ENCODE assay signal across 8 mouse cellular contexts in the genomic region with DNA sequence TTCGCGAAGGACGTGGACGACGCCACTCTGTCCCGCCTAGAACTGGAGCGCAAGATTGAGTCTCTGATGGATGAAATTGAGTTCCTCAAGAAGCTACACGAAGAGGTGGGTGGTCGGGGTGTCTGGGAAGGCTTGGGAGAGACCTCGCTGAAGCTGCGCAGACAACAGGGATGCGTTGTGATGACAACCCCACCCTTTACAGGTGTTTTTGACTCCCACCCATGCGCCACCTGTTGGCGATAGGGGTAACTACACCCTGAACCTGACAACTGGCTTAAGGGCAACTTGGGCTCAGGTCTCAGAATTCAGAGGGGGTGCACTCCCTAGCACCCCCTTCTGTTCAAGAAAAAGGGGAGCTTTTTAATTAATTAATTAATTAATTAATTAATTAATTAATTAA. TPM values are rescaled to one million over a fixed set of nuclear protein-coding genes. Genes with fewer than 3 reads are reported as not detected.
DNase-seq lines count a peak whose midpoint lies in the region; ATAC-seq lines count a peak whose summit lies in the region.

No protein-coding gene starts in this region.

- DNase-seq in kidney, adult 18-20 months: peak; percentile 46
- no peak for DNase-seq in kidney, postnatal 14 days
- DNase-seq in T-cell, adult 2 months (ENCODE audit: low spot score): peak; percentile 41
- DNase-seq in liver, embryonic 13.5 days: no peak
- no peak for DNase-seq in urinary bladder, postnatal 36 days (ENCODE audit: low spot score in 2 of 2)
- no peak for DNase-seq in layer of hippocampus, postnatal 36 days

- ATAC-seq in heart, embryonic 12.5 days (ENCODE audit: insufficient number of reproducible peaks, low FRiP score): no peak
- peak; percentile 18; the same call in 1 of the 2 replicates for ATAC-seq in liver, embryonic 13.5 days (ENCODE audit: low read depth)
- ATAC-seq in neutrophil, adult 5-6 weeks (ENCODE audit: extremely low read depth, insufficient number of reproducible peaks, low FRiP score, poor library complexity, severe bottlenecking): peak; percentile 42; the same call in 1 of the 2 replicates

- H3K4me2 ChIP-seq in heart, embryonic 12.5 days: peak overlapping the region; percentile 73
- no peak overlapping the region for H3K4me2 ChIP-seq in liver, embryonic 13.5 days

- peaks cover 95% of the 10 kb centered on the region for H3K27me3 ChIP-seq in heart, embryonic 12.5 days (replicated peaks)
- peaks cover 94% of the 10 kb centered on the region for H3K27me3 ChIP-seq in liver, embryonic 13.5 days

- no peaks in the 10 kb centered on the region for H3K36me3 ChIP-seq in heart, embryonic 12.5 days
- H3K36me3 ChIP-seq in liver, embryonic 13.5 days: no peaks in the 10 kb centered on the region

- 6% methylated on average over 14 of the region's 14 CpGs for WGBS in heart, embryonic 12.5 days
- 8% methylated on average over 14 of the region's 14 CpGs for WGBS in liver, embryonic 13.5 days (ENCODE audit: insufficient replicate concordance)

- H3K4me3 ChIP-seq in heart, embryonic 12.5 days: peak overlapping the region; percentile 42
- peak overlapping the region; percentile 39; the same call in 1 of the 2 replicates for H3K4me3 ChIP-seq in liver, embryonic 13.5 days (replicated peaks)

- H3K27ac ChIP-seq in heart, embryonic 12.5 days (ENCODE audit: poor library complexity, severe bottlenecking): no peak overlapping the region
- H3K27ac ChIP-seq in liver, embryonic 13.5 days: no peak overlapping the region

- peaks cover 3% of the 10 kb centered on the region; the same call in 1 of the 2 replicates for H3K9me3 ChIP-seq in heart, embryonic 12.5 days (replicated peaks)
- H3K9me3 ChIP-seq in liver, embryonic 13.5 days (replicated peaks): no peaks in the 10 kb centered on the region

- no peak overlapping the region for H3K9ac ChIP-seq in heart, embryonic 12.5 days
- H3K9ac ChIP-seq in liver, embryonic 13.5 days: no peak overlapping the region

- H3K4me1 ChIP-seq in heart, embryonic 12.5 days (replicated peaks): peaks cover 34% of the 10 kb centered on the region
- peaks cover 15% of the 10 kb centered on the region for H3K4me1 ChIP-seq in liver, embryonic 13.5 days (replicated peaks)

RNA-seq across cellular contexts. Expression of gene Prph, which starts 1.4 kb away (rescaled TPM):
- 0.22 and 0.50 TPM in 2 replicates for polyA plus RNA-seq in heart, embryonic 12.5 days (2016; fragmentation: Nextera tagmentation; extraction: Ambion mirVana)
- polyA plus RNA-seq in liver, embryonic 13.5 days (2015; fragmentation: Nextera tagmentation; extraction: Ambion mirVana): 0.54 and 0.62 TPM in 2 replicates
- total RNA-seq in neutrophil, adult 5-6 weeks (2017): not detected in 2 replicates
- 1 to 10 TPM in 1 of 2 experiments, under 1 TPM in 1; 0.82 to 2.2 TPM for total RNA-seq in layer of hippocampus, postnatal 36 days (2021)

RNA-seq across cellular contexts. Expression of gene Troap, which starts 18.0 kb away (rescaled TPM):
- polyA plus RNA-seq in heart, embryonic 12.5 days (2016; fragmentation: Nextera tagmentation; extraction: Ambion mirVana): 27.2 and 28.0 TPM in 2 replicates
- 14.5 and 18.9 TPM in 2 replicates for polyA plus RNA-seq in liver, embryonic 13.5 days (2015; fragmentation: Nextera tagmentation; extraction: Ambion mirVana)
- total RNA-seq in neutrophil, adult 5-6 weeks (2017): 0.23 TPM in 1 of 2 replicates, not detected in the other
- under 1 TPM; 0.38 to 0.40 TPM for total RNA-seq in layer of hippocampus, postnatal 36 days (2021)

RNA-seq across cellular contexts. Expression of gene Tuba1c, which starts 26.6 kb away (rescaled TPM):
- 135 and 139 TPM in 2 replicates for polyA plus RNA-seq in heart, embryonic 12.5 days (2016; fragmentation: Nextera tagmentation; extraction: Ambion mirVana)
- 239 and 246 TPM in 2 replicates for polyA plus RNA-seq in liver, embryonic 13.5 days (2015; fragmentation: Nextera tagmentation; extraction: Ambion mirVana)
- total RNA-seq in neutrophil, adult 5-6 weeks (2017): 42.7 and 43.3 TPM in 2 replicates
- total RNA-seq in layer of hippocampus, postnatal 36 days (2021): 10 to 100 TPM; 56.8 to 66.3 TPM

RNA-seq across cellular contexts. Expression of gene C1ql4, which starts 31.3 kb away (rescaled TPM):
- 0.34 and 0.46 TPM in 2 replicates for polyA plus RNA-seq in heart, embryonic 12.5 days (2016; fragmentation: Nextera tagmentation; extraction: Ambion mirVana)
- not detected in 2 replicates for polyA plus RNA-seq in liver, embryonic 13.5 days (2015; fragmentation: Nextera tagmentation; extraction: Ambion mirVana)
- not detected in 2 replicates for total RNA-seq in neutrophil, adult 5-6 weeks (2017)
- under 1 TPM in 1 of 2 experiments, not detected in 1; 0.30 TPM for total RNA-seq in layer of hippocampus, postnatal 36 days (2021)

RNA-seq across cellular contexts. Expression of gene Dnajc22, which starts 36.6 kb away (rescaled TPM):
- 1.2 TPM in 2 replicates for polyA plus RNA-seq in heart, embryonic 12.5 days (2016; fragmentation: Nextera tagmentation; extraction: Ambion mirVana)
- polyA plus RNA-seq in liver, embryonic 13.5 days (2015; fragmentation: Nextera tagmentation; extraction: Ambion mirVana): 14.6 and 16.9 TPM in 2 replicates
- total RNA-seq in neutrophil, adult 5-6 weeks (2017): not detected in 2 replicates
- total RNA-seq in layer of hippocampus, postnatal 36 days (2021): under 1 TPM in 1 of 2 experiments, not detected in 1; 0.30 TPM

Comparison
In these comparisons a context has a peak if more than half of its experiments do, and no peak if none do; other contexts are left out.
1. DNase-seq: peak in kidney, adult 18-20 months (single experiment) and T-cell, adult 2 months (single experiment); none in kidney, postnatal 14 days (single experiment), liver, embryonic 13.5 days (single experiment), urinary bladder, postnatal 36 days (0 of 2) and layer of hippocampus, postnatal 36 days (0 of 2).